Mouse (Mus musculus) c-Kit-negative CD71-positive TER-119-positive erythroid progenitor cells, embryonic 14.5 days (primary cell): ENCODE data around the gene Gm3676.
"Not testable (repeated sequence)": the region's sequence is repeated elsewhere in the genome, so short reads cannot be mapped to it uniquely, and the experiment has no call there.

Experiments used
- DNase-seq: peaks from one replicate; pipeline ENCODE4 v3.0.0-alpha.2; 2013; ENCODE audit warnings: low read depth, low spot score

The Gm3676 gene

DNA sequence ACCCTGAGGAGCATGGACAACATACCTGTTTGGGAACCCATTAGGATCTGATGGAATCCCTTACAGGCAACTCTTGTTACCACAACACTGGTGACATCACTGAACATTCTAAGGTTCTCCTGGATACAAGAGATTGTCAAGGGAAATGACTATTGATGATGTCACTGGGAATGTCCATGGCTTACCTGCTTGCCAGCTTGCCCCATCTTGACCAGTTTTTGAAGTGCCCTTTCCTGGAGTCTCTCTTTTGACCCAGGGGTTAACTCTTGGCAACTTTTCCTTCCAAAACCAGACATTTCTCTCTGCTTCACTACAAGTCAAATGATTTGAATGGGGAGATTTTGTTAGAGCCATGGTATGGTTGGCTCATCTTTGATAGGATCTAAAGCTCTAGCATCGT is at the start of gene Gm3676:
Gene Gm3676, minus strand, starts transcription at position 101 of the 400 bp plus-strand sequence.
- not testable (repeated sequence) for DNase-seq

DNA sequence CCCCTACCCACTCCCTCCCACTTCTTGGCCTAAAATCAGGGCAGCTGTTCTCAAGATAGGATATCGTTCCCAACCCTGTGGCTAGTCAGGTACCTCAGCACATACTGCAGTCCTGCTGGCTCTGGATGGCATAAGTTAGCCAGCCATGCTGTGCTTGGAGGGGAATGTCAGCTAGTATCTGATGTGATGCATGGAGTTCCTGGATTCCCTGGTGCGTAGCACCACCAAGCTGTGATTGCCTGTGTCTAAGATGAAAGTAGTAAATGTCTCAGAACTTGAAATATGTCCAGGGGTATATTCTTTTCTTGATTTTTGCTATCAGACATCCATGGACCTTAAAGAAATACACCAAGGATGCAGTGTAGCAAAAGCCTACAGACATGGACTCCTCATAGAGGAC is 1.9 kb upstream of the Gm3676 start:
- DNase-seq = not testable (repeated sequence)

DNA sequence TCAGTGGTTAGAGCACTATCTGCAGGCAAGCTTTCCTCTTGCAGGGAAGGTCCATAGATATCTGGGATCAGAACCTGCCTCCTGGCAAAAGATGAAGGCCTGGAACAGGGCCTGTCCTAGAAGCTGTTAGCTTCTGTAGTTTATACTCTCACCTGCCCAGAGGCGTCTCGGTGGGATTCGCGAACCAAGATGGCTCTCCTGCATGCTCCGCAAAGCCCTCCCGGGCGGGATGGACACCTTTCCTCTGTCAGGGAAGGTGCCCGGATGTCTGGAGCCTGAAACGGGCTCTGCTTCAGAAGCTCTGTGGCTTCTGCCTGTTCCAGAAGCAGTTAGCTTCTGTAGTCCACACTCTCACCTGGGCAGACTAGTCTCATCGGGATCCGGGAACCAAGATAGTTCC is 16.1 kb downstream of the Gm3676 start:
- not testable (repeated sequence) for DNase-seq

DNA sequence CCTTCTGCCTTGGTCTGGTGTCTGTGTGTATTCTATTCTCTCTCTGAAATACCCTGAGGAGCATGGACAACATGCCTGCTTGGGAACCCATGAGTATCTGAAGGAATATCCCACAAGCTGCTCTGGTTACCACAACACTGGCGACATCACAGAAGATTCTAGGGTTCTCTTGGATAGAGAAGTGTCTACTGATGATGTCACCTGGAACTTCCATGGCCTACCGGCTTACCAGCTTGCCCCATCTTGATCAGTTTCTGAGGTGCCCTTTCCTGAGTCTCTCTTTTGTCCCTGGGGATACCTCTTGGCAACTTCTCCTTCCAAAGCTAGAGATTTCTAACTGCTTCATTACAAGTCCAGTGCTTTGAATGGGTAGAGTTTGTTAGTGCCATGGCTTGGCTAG is 21.8 kb downstream of the Gm3676 start, which contains the start of gene Gm3072:
Gene Gm3072, minus strand, starts transcription at position 101 of the 400 bp plus-strand sequence.
- not testable (repeated sequence) for DNase-seq

DNA sequence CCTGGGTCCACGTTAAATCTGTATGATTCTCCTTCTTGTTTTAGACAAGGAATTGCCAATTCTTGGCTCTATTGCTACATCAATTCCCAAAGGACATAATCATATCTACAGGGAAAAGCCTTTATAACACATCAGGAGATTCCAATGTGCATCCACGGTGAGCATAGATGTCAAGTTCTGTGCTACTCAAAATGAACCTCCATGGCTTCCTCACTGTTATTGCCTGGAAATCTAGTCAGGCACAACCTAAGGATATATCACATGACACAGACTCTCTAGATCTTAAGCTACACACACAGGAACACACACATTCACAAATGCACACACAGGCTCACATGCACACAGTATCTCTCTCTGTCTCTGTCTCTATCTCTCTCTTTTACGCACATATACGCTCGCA is 23.8 kb downstream of the Gm3676 start:
- not testable (repeated sequence) for DNase-seq

DNA sequence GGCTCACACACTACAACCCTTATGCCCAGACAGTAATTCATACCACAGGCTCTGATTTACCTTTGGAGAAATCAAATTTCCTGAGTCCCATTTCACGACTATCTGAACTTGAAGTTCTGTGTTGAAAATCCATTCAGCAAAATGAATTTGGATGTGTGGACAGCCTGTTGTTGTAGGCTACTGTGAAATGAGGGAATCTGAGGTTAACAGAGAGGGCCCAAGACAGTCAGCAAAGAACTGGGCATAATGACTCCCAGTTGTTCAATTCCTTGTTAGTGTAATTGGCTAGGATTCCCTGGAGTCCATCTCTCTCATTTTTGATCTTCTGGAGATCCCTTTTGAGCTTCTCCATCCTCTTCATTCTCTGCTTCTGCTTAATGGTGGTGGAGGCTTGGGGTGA is 35.6 kb downstream of the Gm3676 start:
- not testable (repeated sequence) for DNase-seq

DNA sequence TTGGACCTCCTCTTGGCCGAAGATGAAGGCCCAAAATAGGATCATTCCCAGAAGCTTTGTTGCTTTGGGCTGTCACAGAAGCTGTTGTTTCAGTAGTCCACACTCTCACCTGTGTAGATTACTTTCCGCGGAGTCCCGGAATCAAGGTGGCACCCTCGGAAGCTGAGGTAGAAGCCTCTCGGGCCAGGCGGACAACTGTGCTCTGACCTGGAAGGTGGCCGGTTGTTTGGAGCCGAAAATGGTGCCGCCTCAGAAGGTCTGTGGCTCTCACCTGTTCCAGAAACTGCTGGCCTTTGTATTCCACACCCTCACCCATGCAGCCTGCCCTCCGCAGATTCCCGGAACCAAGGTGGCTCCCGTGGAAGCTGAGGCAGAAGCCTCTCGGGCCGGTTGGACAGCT is 45.4 kb downstream of the Gm3676 start:
- DNase-seq = not testable (repeated sequence)
